Mouse (Mus musculus): Measurements from ENCODE around the gene Senp3. TPM values are rescaled to one million over a fixed set of nuclear protein-coding genes. Genes with fewer than 3 reads are reported as not detected.
"Not testable (repeated sequence)": the region's sequence is repeated elsewhere in the genome, so short reads cannot be mapped to it uniquely, and the experiment has no call there.

Gene Senp3
- total and polyA plus RNA-seq, 3 experiments: 111 to 125 (median 111) TPM

DNA sequence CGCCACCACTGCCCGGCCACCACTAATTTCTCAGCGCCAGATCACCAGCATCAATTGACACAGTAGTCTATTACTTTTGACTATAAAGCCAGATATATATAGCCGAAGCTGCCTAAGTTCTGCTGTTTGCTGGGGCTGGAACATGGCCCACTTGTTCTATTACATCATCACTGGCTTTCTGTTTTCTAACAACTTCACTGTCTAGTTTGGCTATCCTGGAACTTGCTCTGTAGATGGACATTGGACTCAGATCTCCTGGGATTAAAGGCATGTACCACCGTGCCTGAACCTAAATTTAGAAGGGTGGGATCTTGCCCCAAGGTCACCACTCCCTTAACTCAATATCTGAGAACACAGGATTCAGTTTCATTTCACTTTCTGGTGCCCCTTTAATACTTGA lies 36.0 kb downstream of the Senp3 start:
- ATAC-seq (ENCODE audit: extremely low read depth, insufficient number of reproducible peaks, low FRiP score, poor library complexity, severe bottlenecking): no peak
- H3K4me3 ChIP-seq (ENCODE audit: low read depth, low read length): no peak overlapping the region

GRCm38 (mm10) chr11:69635471-69635870 lies 46.4 kb downstream of the Senp3 start:
- Histone ChIP-seq H3K4me1 (ENCODE audit: insufficient read depth, low read depth, low read length) (peaks cover 46% of the 10 kb centered on the region), H3K9me3 (replicated peaks) (no peaks in the 10 kb centered on the region), H3K27me3 (ENCODE audit: insufficient read depth, low read length) (no peaks in the 10 kb centered on the region), H3K36me3 (replicated peaks) (peaks cover 43% of the 10 kb centered on the region), H3K4me3 (ENCODE audit: low read depth, low read length) (no peak overlapping the region)
- ATAC-seq (ENCODE audit: extremely low read depth, insufficient number of reproducible peaks, low FRiP score, poor library complexity, severe bottlenecking) (no peak), DNase-seq (ENCODE audit: low spot score) (no peak)
- TF ChIP-seq CTCF (IDR thresholded peaks at IDR 0.05; ENCODE audit: low read depth, low read length) (no peak), POLR2AphosphoS5 (IDR thresholded peaks at IDR 0.05; ENCODE audit: insufficient replicate concordance, low read depth, low read length) (no peak), TAL1 (conservative IDR thresholded peaks at IDR 0.05; ENCODE audit: low read depth, low read length) (no peak), GATA1 (IDR thresholded peaks at IDR 0.05; ENCODE audit: borderline replicate concordance, low read length) (no peak), GATA2 (IDR thresholded peaks at IDR 0.05; ENCODE audit: borderline replicate concordance, low read depth, low read length) (no peak)

More for the DNA sequence above, 36.0 kb downstream of the Senp3 start:
- DNase-seq (ENCODE audit: low spot score): no peak
- TF ChIP-seq CTCF (IDR thresholded peaks at IDR 0.05; ENCODE audit: low read depth, low read length) (no peak), GATA2 (IDR thresholded peaks at IDR 0.05; ENCODE audit: borderline replicate concordance, low read depth, low read length) (no peak), GATA1 (IDR thresholded peaks at IDR 0.05; ENCODE audit: borderline replicate concordance, low read length) (no peak), TAL1 (conservative IDR thresholded peaks at IDR 0.05; ENCODE audit: low read depth, low read length) (no peak), POLR2AphosphoS5 (IDR thresholded peaks at IDR 0.05; ENCODE audit: insufficient replicate concordance, low read depth, low read length) (no peak)
- H3K27me3 ChIP-seq (ENCODE audit: insufficient read depth, low read length): no peaks in the 10 kb centered on the region
- no peaks in the 10 kb centered on the region for H3K9me3 ChIP-seq (replicated peaks)
- H3K36me3 ChIP-seq (replicated peaks): peaks cover 95% of the 10 kb centered on the region
- H3K4me1 ChIP-seq (ENCODE audit: insufficient read depth, low read depth, low read length): peaks cover 9% of the 10 kb centered on the region

DNA sequence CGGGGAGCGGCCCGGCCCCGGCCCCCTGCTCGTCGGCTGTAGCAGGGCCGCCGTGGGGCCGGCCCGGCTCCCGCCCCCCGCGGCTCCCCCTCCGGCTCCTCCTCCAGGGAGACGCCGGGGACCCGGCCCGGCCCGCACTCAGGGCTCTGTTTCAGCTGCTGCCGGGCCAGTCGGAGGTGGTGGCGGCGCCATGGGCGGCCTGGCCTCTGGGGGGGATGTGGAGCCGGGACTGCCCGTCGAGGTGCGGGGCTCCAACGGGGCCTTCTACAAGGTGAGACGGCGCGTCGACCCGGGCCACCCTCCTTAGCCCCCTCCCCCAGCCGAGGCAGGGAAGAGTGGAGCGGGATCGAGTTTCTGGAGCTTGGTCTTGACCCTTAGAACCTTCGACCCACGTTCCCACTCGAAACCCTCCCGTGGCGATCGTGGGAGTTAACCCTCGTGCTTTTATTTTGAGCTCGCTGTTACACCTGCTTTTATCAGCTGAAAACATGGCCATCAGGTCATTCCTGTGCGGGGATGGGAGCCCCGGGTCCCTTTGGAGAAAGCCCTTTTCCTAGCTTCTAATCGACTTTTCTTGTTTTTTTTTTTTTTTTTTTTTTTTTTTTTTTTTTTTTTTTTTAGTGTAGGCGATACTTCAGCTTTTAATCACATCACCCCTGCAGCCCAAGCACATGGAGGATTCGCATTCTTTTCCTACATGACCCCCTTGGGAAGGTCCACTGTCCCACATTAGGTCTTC lies 48.6 kb downstream of the Senp3 start:
- DNase-seq (ENCODE audit: low spot score) (peak; percentile 70), ATAC-seq (ENCODE audit: extremely low read depth, insufficient number of reproducible peaks, low FRiP score, poor library complexity, severe bottlenecking) (no peak)
- no peak for TF ChIP-seq CTCF (IDR thresholded peaks at IDR 0.05; ENCODE audit: low read depth, low read length)
- TF ChIP-seq GATA2 (IDR thresholded peaks at IDR 0.05; ENCODE audit: borderline replicate concordance, low read depth, low read length): no peak
- Histone ChIP-seq H3K36me3 (replicated peaks) (peaks cover 25% of the 10 kb centered on the region), H3K4me1 (ENCODE audit: insufficient read depth, low read depth, low read length) (peaks cover 49% of the 10 kb centered on the region), H3K9me3 (replicated peaks) (no peaks in the 10 kb centered on the region), H3K27me3 (ENCODE audit: insufficient read depth, low read length) (no peaks in the 10 kb centered on the region), H3K4me3 (ENCODE audit: low read depth, low read length) (peak overlapping the region; percentile 90)

- H3K4me3 ChIP-seq (ENCODE audit: low read depth, low read length): peak within 1 kb of the TSS; percentile 90
- peaks cover 19% of the 10 kb centered on the region for H3K36me3 ChIP-seq (replicated peaks)
- TF ChIP-seq GATA2 (IDR thresholded peaks at IDR 0.05; ENCODE audit: borderline replicate concordance, low read depth, low read length): no peak
- TF ChIP-seq CTCF (IDR thresholded peaks at IDR 0.05; ENCODE audit: low read depth, low read length): 0 out of 2 replicates have a peak, but pooled peaks have one; percentile 14
- no peaks in the 10 kb centered on the region for H3K9me3 ChIP-seq (replicated peaks)
- no peaks in the 10 kb centered on the region for H3K27me3 ChIP-seq (ENCODE audit: insufficient read depth, low read length)
- peak; percentile 96 for ATAC-seq (ENCODE audit: extremely low read depth, insufficient number of reproducible peaks, low FRiP score, poor library complexity, severe bottlenecking)
- peaks cover 50% of the 10 kb centered on the region for H3K4me1 ChIP-seq (ENCODE audit: insufficient read depth, low read depth, low read length)
- DNase-seq (ENCODE audit: low spot score): peak; percentile 94
Observed at GRCm38 (mm10) chr11:69632284-69633089, 49.4 kb downstream of the Senp3 start, which contains the start of gene Fxr2. Gene Fxr2, plus strand, starts transcription at chr11:69632990.

GRCm38 (mm10) chr11:69629802-69630201 lies 52.1 kb downstream of the Senp3 start:
- DNase-seq (ENCODE audit: low spot score) (no peak), ATAC-seq (ENCODE audit: extremely low read depth, insufficient number of reproducible peaks, low FRiP score, poor library complexity, severe bottlenecking) (no peak)
- Histone ChIP-seq H3K9me3 (replicated peaks) (no peaks in the 10 kb centered on the region), H3K36me3 (replicated peaks) (no peaks in the 10 kb centered on the region), H3K27me3 (ENCODE audit: insufficient read depth, low read length) (no peaks in the 10 kb centered on the region), H3K4me1 (ENCODE audit: insufficient read depth, low read depth, low read length) (peaks cover 31% of the 10 kb centered on the region), H3K4me3 (ENCODE audit: low read depth, low read length) (no peak overlapping the region)
- TF ChIP-seq GATA1 (IDR thresholded peaks at IDR 0.05; ENCODE audit: borderline replicate concordance, low read length) (no peak), CTCF (IDR thresholded peaks at IDR 0.05; ENCODE audit: low read depth, low read length) (peak; percentile 34; the same call in 1 of the 2 replicates)

DNA sequence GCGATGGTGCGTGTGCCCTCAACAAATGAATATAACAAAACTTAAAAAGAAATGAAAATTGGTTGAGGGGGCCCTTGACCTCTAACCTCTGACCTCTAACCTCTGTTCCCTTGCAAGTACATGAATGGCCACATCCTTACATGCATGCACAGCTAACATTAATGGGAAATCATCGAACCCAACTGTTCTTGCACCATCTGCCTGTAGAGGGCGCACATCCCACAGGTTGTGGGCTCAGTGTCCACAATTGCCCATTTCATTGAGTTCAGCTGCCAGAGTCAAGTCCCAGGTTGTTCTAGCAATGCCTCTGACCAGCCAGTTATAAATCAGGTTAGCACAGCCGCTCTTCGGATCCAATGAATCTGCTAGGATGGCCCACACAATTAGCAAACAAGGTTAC lies 53.6 kb downstream of the Senp3 start:
- ATAC-seq (ENCODE audit: extremely low read depth, insufficient number of reproducible peaks, low FRiP score, poor library complexity, severe bottlenecking) (no peak), DNase-seq (ENCODE audit: low spot score) (no peak)
- TF ChIP-seq POLR2AphosphoS5 (IDR thresholded peaks at IDR 0.05; ENCODE audit: insufficient replicate concordance, low read depth, low read length): no peak
- TF ChIP-seq CTCF (IDR thresholded peaks at IDR 0.05; ENCODE audit: low read depth, low read length): peak; percentile 98
- H3K36me3 ChIP-seq (replicated peaks): no peaks in the 10 kb centered on the region
- H3K27me3 ChIP-seq (ENCODE audit: insufficient read depth, low read length): no peaks in the 10 kb centered on the region
- peaks cover 20% of the 10 kb centered on the region for H3K4me1 ChIP-seq (ENCODE audit: insufficient read depth, low read depth, low read length)
- no peaks in the 10 kb centered on the region for H3K9me3 ChIP-seq (replicated peaks)
- H3K4me3 ChIP-seq (ENCODE audit: low read depth, low read length): no peak overlapping the region

DNA sequence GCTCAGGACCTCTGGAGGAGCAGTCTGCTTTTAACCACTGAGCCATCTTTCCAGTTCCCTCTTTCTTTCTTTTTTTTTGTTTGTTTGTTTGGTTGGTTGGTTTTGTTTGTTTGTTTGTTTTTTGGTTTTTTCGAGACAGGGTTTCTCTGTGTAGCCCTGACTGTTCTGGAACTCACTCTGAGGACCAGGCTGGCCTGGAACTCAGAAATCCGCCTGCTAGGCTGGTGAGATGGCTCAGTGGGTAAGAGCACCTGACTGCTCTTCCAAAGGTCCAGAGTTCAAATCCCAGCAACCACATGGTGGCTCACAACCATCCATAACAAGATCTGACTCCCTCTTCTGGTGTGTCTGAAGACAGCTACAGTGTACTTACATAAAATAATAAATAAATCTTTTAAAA lies 57.5 kb downstream of the Senp3 start:
- not testable (repeated sequence) for DNase-seq (ENCODE audit: low spot score); H3K4me3 ChIP-seq (ENCODE audit: low read depth, low read length); H3K36me3 ChIP-seq (replicated peaks); ATAC-seq (ENCODE audit: extremely low read depth, insufficient number of reproducible peaks, low FRiP score, poor library complexity, severe bottlenecking); H3K27me3 ChIP-seq (ENCODE audit: insufficient read depth, low read length); H3K9me3 ChIP-seq (replicated peaks)
- peaks cover 38% of the 10 kb centered on the region for H3K4me1 ChIP-seq (ENCODE audit: insufficient read depth, low read depth, low read length)

All from G1E (cell line).